ENCODE assay signal across 13 mouse cellular contexts in genomic region chr11:102939024-102939675, GRCm38 (mm10). TPM values are rescaled to one million over a fixed set of nuclear protein-coding genes. Genes with fewer than 3 reads are reported as not detected.
DNase-seq lines count a peak whose midpoint lies in the region; ATAC-seq and TF ChIP-seq lines count a peak whose summit lies in the region.
"Had no signal": no experiment of that assay in that cellular context is flagged by ENCODE, and none has a peak within 500 bp of the region (broad histone marks: within the 10 kb centered on the region; RNA-seq: fewer than 3 reads in every experiment).

No protein-coding gene starts in this region.

- intact Hi-C loops in left cerebral cortex, adult 2 months (cut with DNase I): no loop called here

- no peaks in the 10 kb centered on the region for H3K9me3 ChIP-seq in hindbrain, embryonic 11.5 days (ENCODE audit: control insufficient read depth, low read length)
- no peaks in the 10 kb centered on the region for H3K9me3 ChIP-seq in limb, embryonic 15.5 days

- 0 out of 2 replicates have a peak, but pooled peaks have one; percentile 41 for ATAC-seq in common myeloid progenitor, adult 5-6 weeks (replicated peaks; ENCODE audit: low read depth, poor library complexity, severe bottlenecking)
- no peak for ATAC-seq in hindbrain, embryonic 11.5 days (ENCODE audit: low FRiP score)
- 0 out of 2 replicates have a peak, but pooled peaks have one; percentile 23 for ATAC-seq in limb, embryonic 15.5 days (ENCODE audit: insufficient number of reproducible peaks, low FRiP score, low TSS enrichment, low read depth)

- peaks cover 10% of the 10 kb centered on the region for H3K4me1 ChIP-seq in hindbrain, embryonic 11.5 days (replicated peaks; ENCODE audit: control insufficient read depth, insufficient read depth, low read length)
- H3K4me1 ChIP-seq in limb, embryonic 15.5 days: peaks cover 26% of the 10 kb centered on the region

- no peak for DNase-seq in layer of hippocampus, adult 2 months (ENCODE audit: low spot score in 2 of 2)
- DNase-seq in layer of hippocampus, adult 11-12 months (ENCODE audit: low spot score): no peak
- DNase-seq in hindbrain, embryonic 11.5 days (ENCODE audit: low spot score): no peak
- DNase-seq in adrenal gland, adult 18-20 months (ENCODE audit: low spot score in 2 of 2): no peak
- DNase-seq in left cerebral cortex, adult 2 months (ENCODE audit: extremely low spot score in 1 of 2, low spot score in 2 of 2): no peak
- DNase-seq in spleen, postnatal 14 days (ENCODE audit: low spot score in 2 of 2): no peak
- DNase-seq: adrenal gland, postnatal 10 days; cerebellum, postnatal 36 days; thymus, adult 2 months had no signal

- 35% methylated on average over 13 of the region's 13 CpGs for WGBS in hindbrain, embryonic 11.5 days
- 36% methylated on average over 13 of the region's 13 CpGs for WGBS in limb, embryonic 15.5 days

- peak; percentile 34 for TF ChIP-seq CTCF in layer of hippocampus, adult 2 months (conservative IDR thresholded peaks at IDR 0.05)
- no peak; the same call in 1 of the 2 replicates for TF ChIP-seq CTCF in left cerebral cortex, adult 2 months (IDR thresholded peaks at IDR 0.05)

- no peak overlapping the region for H3K4me3 ChIP-seq in layer of hippocampus, adult 2 months
- no peak overlapping the region for H3K4me3 ChIP-seq in hindbrain, embryonic 11.5 days (ENCODE audit: low read depth, low read length)
- H3K4me3 ChIP-seq in limb, embryonic 15.5 days: no peak overlapping the region
- H3K4me3 ChIP-seq in left cerebral cortex, adult 2 months: no peak overlapping the region

- H3K27me3 ChIP-seq in hindbrain, embryonic 11.5 days (ENCODE audit: control insufficient read depth, insufficient read depth, low read length): peaks cover 13% of the 10 kb centered on the region
- H3K27me3 ChIP-seq in limb, embryonic 15.5 days: peaks cover 50% of the 10 kb centered on the region

- 0 out of 2 replicates have a peak overlapping the region, but pooled peaks have one; percentile 11 for H3K9ac ChIP-seq in hindbrain, embryonic 11.5 days (ENCODE audit: low read depth, low read length)
- H3K9ac ChIP-seq in limb, embryonic 15.5 days: no peak overlapping the region

- no peak overlapping the region for H3K4me2 ChIP-seq in hindbrain, embryonic 11.5 days (replicated peaks; ENCODE audit: low read depth, low read length)
- 0 out of 2 replicates have a peak overlapping the region, but pooled peaks have one; percentile 4 for H3K4me2 ChIP-seq in limb, embryonic 15.5 days

- H3K36me3 ChIP-seq in hindbrain, embryonic 11.5 days (ENCODE audit: control insufficient read depth, insufficient read depth, low read length): no peaks in the 10 kb centered on the region
- no peaks in the 10 kb centered on the region for H3K36me3 ChIP-seq in limb, embryonic 15.5 days

- no peak overlapping the region for H3K27ac ChIP-seq in layer of hippocampus, adult 2 months
- H3K27ac ChIP-seq in hindbrain, embryonic 11.5 days (ENCODE audit: low read depth, low read length): no peak overlapping the region
- no peak overlapping the region for H3K27ac ChIP-seq in limb, embryonic 15.5 days
- H3K27ac ChIP-seq in left cerebral cortex, adult 2 months: no peak overlapping the region

RNA-seq across cellular contexts. Expression of gene C1ql1, which starts 7.3 kb away (rescaled TPM):
- 10 to 100 TPM; 17.5 to 18.5 TPM for total RNA-seq in layer of hippocampus, adult 2 months (2021)
- total RNA-seq in common myeloid progenitor, adult 5-6 weeks (2017): not detected in 2 replicates
- 10.5 and 11.0 TPM in 2 replicates for polyA plus RNA-seq in hindbrain, embryonic 11.5 days (2014; fragmentation: Nextera tagmentation; extraction: Ambion mirVana)
- polyA plus RNA-seq in limb, embryonic 15.5 days (2015; fragmentation: Nextera tagmentation; extraction: Ambion mirVana): 0.81 and 1.2 TPM in 2 replicates
- 10 to 100 TPM; 49.2 to 60.0 TPM for total RNA-seq in adrenal gland, adult 18-20 months (2021)
- total RNA-seq in left cerebral cortex, adult 2 months (2021): 10 to 100 TPM in 1 of 2 experiments, 1 to 10 TPM in 1; 9.3 to 14.0 TPM

RNA-seq across cellular contexts. Expression of gene Kif18b, which starts 14.2 kb away (rescaled TPM):
- under 1 TPM; 0.27 to 0.74 TPM for total RNA-seq in layer of hippocampus, adult 2 months (2021)
- total RNA-seq in common myeloid progenitor, adult 5-6 weeks (2017): 16.2 and 17.3 TPM in 2 replicates
- polyA plus RNA-seq in hindbrain, embryonic 11.5 days (2014; fragmentation: Nextera tagmentation; extraction: Ambion mirVana): 7.3 and 8.5 TPM in 2 replicates
- 8.0 and 8.4 TPM in 2 replicates for polyA plus RNA-seq in limb, embryonic 15.5 days (2015; fragmentation: Nextera tagmentation; extraction: Ambion mirVana)
- total RNA-seq in adrenal gland, adult 18-20 months (2021): under 1 TPM; 0.51 to 0.73 TPM
- not detected for total RNA-seq in left cerebral cortex, adult 2 months (2021)

RNA-seq across cellular contexts. Expression of gene Gfap, which starts 38.4 kb away (rescaled TPM):
- total RNA-seq in layer of hippocampus, adult 2 months (2021): 100 to 1,000 TPM; 332 to 341 TPM
- 0.37 TPM in 1 of 2 replicates, not detected in the other for total RNA-seq in common myeloid progenitor, adult 5-6 weeks (2017)
- polyA plus RNA-seq in hindbrain, embryonic 11.5 days (2014; fragmentation: Nextera tagmentation; extraction: Ambion mirVana): 0.12 and 0.20 TPM in 2 replicates
- 0.28 and 0.65 TPM in 2 replicates for polyA plus RNA-seq in limb, embryonic 15.5 days (2015; fragmentation: Nextera tagmentation; extraction: Ambion mirVana)
- 1 to 10 TPM in 1 of 2 experiments, under 1 TPM in 1; 0.76 to 1.1 TPM for total RNA-seq in adrenal gland, adult 18-20 months (2021)
- 100 to 1,000 TPM; 111 to 120 TPM for total RNA-seq in left cerebral cortex, adult 2 months (2021)

RNA-seq across cellular contexts. Expression of gene Fam187a, which starts 54.2 kb away (rescaled TPM):
- under 1 TPM in 1 of 2 experiments, not detected in 1; 0.37 TPM for total RNA-seq in layer of hippocampus, adult 2 months (2021)
- total RNA-seq in common myeloid progenitor, adult 5-6 weeks (2017): not detected in 2 replicates
- polyA plus RNA-seq in hindbrain, embryonic 11.5 days (2014; fragmentation: Nextera tagmentation; extraction: Ambion mirVana): not detected in 2 replicates
- polyA plus RNA-seq in limb, embryonic 15.5 days (2015; fragmentation: Nextera tagmentation; extraction: Ambion mirVana): not detected in 2 replicates
- total RNA-seq in adrenal gland, adult 18-20 months (2021): not detected
- total RNA-seq in left cerebral cortex, adult 2 months (2021): not detected
- total RNA-seq: adrenal gland, postnatal 10 days; ES-E14 had no signal
- polyA plus RNA-seq: liver, embryonic 16.5 days; thymus, adult 2 months had no signal

RNA-seq across cellular contexts. Expression of gene Ccdc103, which starts 58.1 kb away (rescaled TPM):
- 1 to 10 TPM; 1.5 to 3.0 TPM for total RNA-seq in layer of hippocampus, adult 2 months (2021)
- not detected in 2 replicates for total RNA-seq in common myeloid progenitor, adult 5-6 weeks (2017)
- polyA plus RNA-seq in hindbrain, embryonic 11.5 days (2014; fragmentation: Nextera tagmentation; extraction: Ambion mirVana): 1.2 and 2.0 TPM in 2 replicates
- polyA plus RNA-seq in limb, embryonic 15.5 days (2015; fragmentation: Nextera tagmentation; extraction: Ambion mirVana): 0.48 and 0.81 TPM in 2 replicates
- total RNA-seq in adrenal gland, adult 18-20 months (2021): under 1 TPM; 0.32 to 0.36 TPM
- 1 to 10 TPM; 1.8 to 2.6 TPM for total RNA-seq in left cerebral cortex, adult 2 months (2021)
- polyA plus RNA-seq: thymus, adult 2 months had no signal

Comparison
In these comparisons a context has a peak if more than half of its experiments do, and no peak if none do; other contexts are left out.
1. RNA of gene Gfap, which starts 38.4 kb away (total RNA-seq): 332 to 341 TPM in layer of hippocampus, adult 2 months and 111 to 120 TPM in left cerebral cortex, adult 2 months; 0.76 to 1.1 TPM in adrenal gland, adult 18-20 months and 0.37 TPM in common myeloid progenitor, adult 5-6 weeks; every median in the first group is over 10 times any median in the second.